Mouse (Mus musculus) testis, postnatal 14 days (tissue): ENCODE results near the gene Rhox12.
A peak's percentile ranks its signal among the peaks of the same experiment; 100 is the strongest.

Source experiments
- DNase-seq: peaks from one replicate; pipeline ENCODE4 v3.0.0; 2021; ENCODE audit warnings: low spot score

The Rhox12 gene

DNA sequence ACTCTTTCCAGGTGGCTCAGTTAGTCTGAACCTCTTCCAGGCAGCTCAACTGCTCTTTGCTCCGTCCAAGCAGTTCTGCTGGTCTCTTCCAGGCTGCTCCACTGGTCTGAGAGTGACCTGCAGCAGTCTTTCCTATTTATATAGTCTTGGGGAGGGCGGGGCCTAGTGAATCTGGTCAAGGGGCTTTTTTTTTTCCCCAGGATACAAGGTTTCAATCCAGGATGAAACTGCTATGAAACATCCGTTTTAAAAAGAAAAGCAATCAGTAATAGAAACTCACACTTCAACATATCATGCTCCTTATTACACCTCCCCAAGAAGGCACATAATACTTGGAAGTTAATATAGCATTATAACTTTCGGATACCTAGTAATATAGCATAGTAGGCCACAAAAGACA lies at the start of gene Rhox12:
Gene Rhox12, minus strand, starts transcription at position 101 of the 400 bp plus-strand sequence.
- no peak for DNase-seq

DNA sequence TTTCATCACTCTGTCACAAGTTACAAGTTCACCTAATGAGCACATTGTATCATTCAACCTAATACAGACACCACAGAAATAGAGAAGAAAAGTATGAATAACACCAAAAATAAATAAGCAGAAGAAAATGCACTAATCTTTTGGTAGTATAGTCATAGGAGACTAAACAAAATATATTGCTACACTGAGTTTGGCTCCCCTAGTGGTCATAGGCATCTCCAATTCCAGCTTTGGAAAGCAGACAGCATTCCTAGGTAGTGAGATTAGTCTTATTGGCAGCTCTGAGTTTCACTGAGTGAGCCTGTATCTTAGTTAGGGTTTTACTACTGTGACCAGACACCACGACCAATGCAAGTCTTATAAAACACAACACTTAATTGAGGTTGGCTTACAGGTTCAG lies 48.4 kb upstream of the Rhox12 start:
- DNase-seq: no peak

DNA sequence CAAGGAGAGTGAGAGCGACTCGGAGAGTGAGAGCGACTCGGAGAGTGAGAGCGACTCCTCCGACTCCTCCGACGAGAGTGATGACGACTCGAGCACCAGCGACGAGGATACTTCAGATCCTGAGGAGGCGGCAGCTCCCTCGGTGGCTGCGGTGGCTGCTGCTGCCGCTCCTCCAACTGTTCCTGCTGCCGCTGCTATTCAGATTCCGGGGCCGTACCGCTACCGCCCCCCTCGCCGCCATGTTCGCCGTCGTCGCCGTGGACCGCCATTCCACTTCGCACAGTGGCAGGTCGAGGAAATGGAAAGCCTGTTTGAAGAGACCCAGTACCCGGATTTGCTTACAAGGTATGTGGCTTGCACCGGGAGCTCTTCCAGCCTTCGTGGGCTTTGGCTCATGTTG lies 10.8 kb upstream of the Rhox12 start:
- peak; percentile 61 for DNase-seq

DNA sequence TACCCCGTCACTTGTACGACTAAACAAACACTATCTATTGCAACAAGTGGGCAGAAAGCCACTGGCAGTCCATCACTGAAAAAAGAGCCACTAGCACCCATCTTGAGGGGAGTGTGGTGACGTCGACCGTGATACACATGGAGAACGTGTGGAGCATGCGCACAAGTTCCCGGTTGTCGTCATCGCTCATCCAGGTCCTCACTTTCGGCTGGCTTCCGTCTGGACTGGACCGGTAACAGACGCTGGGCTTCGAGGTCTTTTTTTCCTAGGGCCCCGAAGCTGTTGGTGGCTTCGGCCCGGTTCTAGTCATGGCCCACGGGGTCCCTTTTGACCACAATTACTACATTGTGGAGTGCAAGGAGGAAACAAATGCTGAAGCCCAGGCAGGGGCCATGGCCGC lies 10.3 kb upstream of the Rhox12 start, which contains the start of gene Rhox13:
Gene Rhox13, plus strand, starts transcription at position 238 of the 400 bp plus-strand sequence.
- peak; percentile 75 for DNase-seq

DNA sequence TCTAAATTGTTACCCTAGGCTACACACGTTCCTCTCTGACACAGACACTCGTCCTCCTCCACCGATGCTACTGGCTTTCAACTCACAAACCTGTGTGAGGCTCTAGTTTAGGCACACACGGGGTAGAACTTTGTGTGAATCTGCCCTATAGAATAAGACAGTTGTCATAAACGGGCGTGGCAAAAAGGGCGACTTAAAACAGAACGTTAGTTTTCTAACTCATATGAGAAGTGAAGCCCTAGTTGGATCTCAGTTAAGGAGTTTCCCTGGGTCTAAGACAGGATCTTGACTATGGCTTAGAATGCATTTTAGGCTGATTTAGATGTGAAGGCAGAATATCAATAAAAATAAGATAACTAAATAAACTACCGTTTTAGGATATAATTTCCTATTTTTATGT lies 25.7 kb downstream of the Rhox12 start, which contains the start of gene Rhox11:
Gene Rhox11, minus strand, starts transcription at position 101 of the 400 bp plus-strand sequence.
- no peak for DNase-seq

DNA sequence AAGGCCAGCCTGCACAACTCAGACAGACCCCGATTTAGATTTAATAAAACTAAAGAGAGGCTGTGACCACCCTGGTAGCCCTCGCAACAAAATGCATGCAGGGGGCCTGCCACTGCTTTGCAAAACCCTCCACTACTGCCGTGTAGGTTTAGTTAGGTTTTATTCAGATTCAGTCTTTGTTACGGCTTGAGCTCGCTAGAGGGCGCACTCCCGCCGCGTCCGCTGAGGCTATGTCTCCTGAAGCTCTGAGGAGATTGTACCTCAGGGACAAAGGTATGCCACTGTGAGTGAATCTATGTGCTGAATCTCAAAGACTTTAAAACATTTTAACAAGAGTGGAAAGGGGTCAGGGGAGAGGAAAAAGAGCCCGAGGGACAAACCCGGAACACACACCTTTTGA lies 26.5 kb downstream of the Rhox12 start:
- peak; percentile 57 for DNase-seq

DNA sequence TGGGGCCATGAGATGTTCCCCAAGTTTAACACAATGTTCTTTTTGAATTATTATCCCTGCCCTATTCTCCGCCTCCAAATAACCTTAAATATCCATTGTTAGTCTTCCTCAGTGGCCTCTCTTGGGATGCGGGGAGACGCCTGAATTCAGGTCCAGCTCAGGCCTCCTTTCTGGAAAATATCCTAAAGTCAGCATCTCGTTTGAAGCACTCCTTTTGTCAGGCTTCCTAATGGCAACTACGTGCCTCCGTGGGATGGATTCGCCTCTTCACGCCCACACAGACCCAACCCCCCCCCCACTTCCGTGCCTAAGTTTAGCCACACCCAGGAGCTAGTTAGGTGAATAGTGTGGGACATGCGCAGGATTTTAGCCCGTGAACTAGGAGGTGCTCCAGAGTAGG lies 44.5 kb downstream of the Rhox12 start, which contains the start of gene Rhox10:
Gene Rhox10, plus strand, starts transcription at position 301 of the 400 bp plus-strand sequence.
- no peak for DNase-seq

DNA sequence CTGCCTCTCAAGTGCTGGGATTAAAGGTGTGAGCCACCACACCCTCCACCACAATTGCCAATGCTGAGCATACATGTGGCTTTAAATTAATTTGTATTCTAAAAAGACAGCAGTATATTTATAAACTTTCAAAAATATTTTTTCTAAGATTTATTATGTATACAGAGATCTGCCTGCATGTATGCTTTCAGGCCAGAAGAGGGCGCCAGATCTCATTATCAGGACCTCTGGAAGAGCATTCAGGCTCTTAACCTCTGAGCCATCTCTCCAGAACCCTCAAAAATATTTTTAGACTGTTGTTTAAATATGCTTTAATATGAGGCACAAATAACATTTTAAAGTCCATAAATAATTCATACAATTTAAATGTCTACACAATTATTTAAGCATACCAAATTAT lies 49.2 kb downstream of the Rhox12 start:
- no peak for DNase-seq
